Mouse (Mus musculus): ENCODE data around the gene Pomt2. TPM values are rescaled to one million over a fixed set of nuclear protein-coding genes. Genes with fewer than 3 reads are reported as not detected.

Pomt2 gene
- polyA plus RNA-seq, 1 experiment = 12.2 TPM

GRCm38 (mm10) chr12:87107357-87107977 is 40.3 kb downstream of the Pomt2 start:
- no peak for DNase-seq
- no peak overlapping the region for H3K27ac ChIP-seq (ENCODE audit: control insufficient read depth, insufficient read depth, low read length)
- H3K4me1 ChIP-seq (replicated peaks; ENCODE audit: control insufficient read depth, insufficient read depth, low read length) = no peaks in the 10 kb centered on the region
- 77% methylated on average over 3 of the region's 3 CpGs for WGBS
- no peaks in the 10 kb centered on the region for H3K27me3 ChIP-seq (ENCODE audit: control insufficient read depth, insufficient read depth, low read length)
- no peaks in the 10 kb centered on the region for H3K36me3 ChIP-seq (ENCODE audit: control insufficient read depth, insufficient read depth, low read length)
- TF ChIP-seq CTCF (IDR thresholded peaks at IDR 0.05; ENCODE audit: borderline replicate concordance, control insufficient read depth, extremely low read depth, insufficient read depth, low read length, poor library complexity) = no peak
- TF ChIP-seq POLR2A (IDR thresholded peaks at IDR 0.05; ENCODE audit: control insufficient read depth, extremely low read depth, insufficient read depth, low read length, poor library complexity) = no peak
- H3K4me3 ChIP-seq (ENCODE audit: control insufficient read depth, insufficient read depth, low read length) = no peak overlapping the region

GRCm38 (mm10) chr12:87104796-87105195 is 43.0 kb downstream of the Pomt2 start:
- no peak for TF ChIP-seq CTCF (IDR thresholded peaks at IDR 0.05; ENCODE audit: borderline replicate concordance, control insufficient read depth, extremely low read depth, insufficient read depth, low read length, poor library complexity)
- TF ChIP-seq POLR2A (IDR thresholded peaks at IDR 0.05; ENCODE audit: control insufficient read depth, extremely low read depth, insufficient read depth, low read length, poor library complexity) = no peak
- Histone ChIP-seq H3K27me3 (ENCODE audit: control insufficient read depth, insufficient read depth, low read length) (no peaks in the 10 kb centered on the region; the same call in 1 of the 2 replicates), H3K4me1 (replicated peaks; ENCODE audit: control insufficient read depth, insufficient read depth, low read length) (no peaks in the 10 kb centered on the region), H3K27ac (ENCODE audit: control insufficient read depth, insufficient read depth, low read length) (no peak overlapping the region), H3K36me3 (ENCODE audit: control insufficient read depth, insufficient read depth, low read length) (no peaks in the 10 kb centered on the region), H3K4me3 (ENCODE audit: control insufficient read depth, insufficient read depth, low read length) (no peak overlapping the region)
- DNase-seq = no peak
- WGBS = 31% methylated on average over 4 of the region's 4 CpGs

- no peaks in the 10 kb centered on the region; the same call in 1 of the 2 replicates for H3K27me3 ChIP-seq (ENCODE audit: control insufficient read depth, insufficient read depth, low read length)
- no peaks in the 10 kb centered on the region for H3K36me3 ChIP-seq (ENCODE audit: control insufficient read depth, insufficient read depth, low read length)
- WGBS = 90% methylated on average over 4 of the region's 4 CpGs
- TF ChIP-seq CTCF (IDR thresholded peaks at IDR 0.05; ENCODE audit: borderline replicate concordance, control insufficient read depth, extremely low read depth, insufficient read depth, low read length, poor library complexity) (no peak), POLR2A (IDR thresholded peaks at IDR 0.05; ENCODE audit: control insufficient read depth, extremely low read depth, insufficient read depth, low read length, poor library complexity) (no peak)
- H3K4me3 ChIP-seq (ENCODE audit: control insufficient read depth, insufficient read depth, low read length) = no peak overlapping the region
- no peaks in the 10 kb centered on the region for H3K4me1 ChIP-seq (replicated peaks; ENCODE audit: control insufficient read depth, insufficient read depth, low read length)
- no peak for DNase-seq
- no peak overlapping the region for H3K27ac ChIP-seq (ENCODE audit: control insufficient read depth, insufficient read depth, low read length)
Measured at GRCm38 (mm10) chr12:87103471-87103870, 44.3 kb downstream of the Pomt2 start.

GRCm38 (mm10) chr12:87102165-87102631 is 45.6 kb downstream of the Pomt2 start, which contains the start of gene Ngb:
TSS of gene Ngb (minus strand) at chr12:87102539.
- 18% methylated on average over 32 of the region's 32 CpGs for WGBS
- Histone ChIP-seq H3K4me1 (replicated peaks; ENCODE audit: control insufficient read depth, insufficient read depth, low read length) (no peaks in the 10 kb centered on the region), H3K4me3 (ENCODE audit: control insufficient read depth, insufficient read depth, low read length) (no peak within 1 kb of the TSS), H3K27ac (ENCODE audit: control insufficient read depth, insufficient read depth, low read length) (no peak within 1 kb of the TSS), H3K27me3 (ENCODE audit: control insufficient read depth, insufficient read depth, low read length) (no peaks in the 10 kb centered on the region; the same call in 1 of the 2 replicates), H3K36me3 (ENCODE audit: control insufficient read depth, insufficient read depth, low read length) (no peaks in the 10 kb centered on the region)
- no peak for DNase-seq
- TF ChIP-seq POLR2A (IDR thresholded peaks at IDR 0.05; ENCODE audit: control insufficient read depth, extremely low read depth, insufficient read depth, low read length, poor library complexity) (no peak), CTCF (IDR thresholded peaks at IDR 0.05; ENCODE audit: borderline replicate concordance, control insufficient read depth, extremely low read depth, insufficient read depth, low read length, poor library complexity) (no peak)

- Histone ChIP-seq H3K27me3 (ENCODE audit: control insufficient read depth, insufficient read depth, low read length) (no peaks in the 10 kb centered on the region; the same call in 1 of the 2 replicates), H3K36me3 (ENCODE audit: control insufficient read depth, insufficient read depth, low read length) (no peaks in the 10 kb centered on the region), H3K27ac (ENCODE audit: control insufficient read depth, insufficient read depth, low read length) (no peak overlapping the region), H3K4me1 (replicated peaks; ENCODE audit: control insufficient read depth, insufficient read depth, low read length) (no peaks in the 10 kb centered on the region), H3K4me3 (ENCODE audit: control insufficient read depth, insufficient read depth, low read length) (no peak overlapping the region)
- TF ChIP-seq CTCF (IDR thresholded peaks at IDR 0.05; ENCODE audit: borderline replicate concordance, control insufficient read depth, extremely low read depth, insufficient read depth, low read length, poor library complexity) = no peak
- no peak for TF ChIP-seq POLR2A (IDR thresholded peaks at IDR 0.05; ENCODE audit: control insufficient read depth, extremely low read depth, insufficient read depth, low read length, poor library complexity)
- no peak for DNase-seq
- WGBS = 93% methylated on average over 4 of the region's 4 CpGs
Measured at GRCm38 (mm10) chr12:87100331-87100730, 47.4 kb downstream of the Pomt2 start.

- WGBS = 77% methylated on average over 6 of the region's 6 CpGs
- Histone ChIP-seq H3K27me3 (ENCODE audit: control insufficient read depth, insufficient read depth, low read length) (no peaks in the 10 kb centered on the region), H3K4me1 (replicated peaks; ENCODE audit: control insufficient read depth, insufficient read depth, low read length) (no peaks in the 10 kb centered on the region; the same call in 1 of the 2 replicates), H3K27ac (ENCODE audit: control insufficient read depth, insufficient read depth, low read length) (no peak overlapping the region), H3K4me3 (ENCODE audit: control insufficient read depth, insufficient read depth, low read length) (no peak overlapping the region), H3K36me3 (ENCODE audit: control insufficient read depth, insufficient read depth, low read length) (no peaks in the 10 kb centered on the region)
- TF ChIP-seq POLR2A (IDR thresholded peaks at IDR 0.05; ENCODE audit: control insufficient read depth, extremely low read depth, insufficient read depth, low read length, poor library complexity) = no peak
- TF ChIP-seq CTCF (IDR thresholded peaks at IDR 0.05; ENCODE audit: borderline replicate concordance, control insufficient read depth, extremely low read depth, insufficient read depth, low read length, poor library complexity) = no peak
- no peak for DNase-seq
Measured at GRCm38 (mm10) chr12:87093671-87094070, 54.1 kb downstream of the Pomt2 start.
